In the genomic region with DNA sequence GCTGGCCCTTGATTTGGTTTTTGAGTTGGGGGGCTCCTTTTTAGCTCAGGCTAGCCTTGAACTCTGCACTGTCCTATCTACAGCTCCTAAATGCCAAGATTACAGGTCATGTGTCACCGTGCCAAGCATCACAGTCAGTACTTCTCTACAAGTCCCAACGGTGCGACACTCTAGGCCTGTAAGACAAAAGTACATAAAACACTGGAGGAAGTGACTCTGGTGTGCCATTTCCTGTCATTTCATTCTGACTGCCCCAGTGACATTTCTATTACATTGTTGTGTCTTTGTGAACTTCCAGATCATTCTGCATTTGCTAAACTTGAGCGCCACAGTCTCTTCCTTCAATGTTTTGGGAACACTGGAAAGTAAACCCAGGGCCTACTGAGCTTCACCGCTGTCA, we compare ENCODE assay signal across 15 mouse cellular contexts. TPM values are rescaled to one million over a fixed set of nuclear protein-coding genes. Genes with fewer than 3 reads are reported as not detected.
DNase-seq lines count a peak whose midpoint lies in the region; ATAC-seq and TF ChIP-seq lines count a peak whose summit lies in the region.
"Had no signal": no experiment of that assay in that cellular context is flagged by ENCODE, and none has a peak within 500 bp of the region (broad histone marks: within the 10 kb centered on the region; RNA-seq: fewer than 3 reads in every experiment).

No protein-coding gene starts in this region.

- H3K4me1 ChIP-seq in lung, postnatal 0 days (ENCODE audit: insufficient read depth, low read depth, low read length): no peaks in the 10 kb centered on the region; the same call in 1 of the 2 replicates

- peak; percentile 19 for DNase-seq in lung, postnatal 0 days (ENCODE audit: low spot score)
- no peak for DNase-seq in lung, postnatal 14 days
- peak; percentile 67 for DNase-seq in CD4-positive, CD25-positive, alpha-beta regulatory T cell, adult 2 months (ENCODE audit: low read depth, low spot score)
- peak; percentile 73 for DNase-seq in induced T-regulatory cell, adult 2 months (ENCODE audit: low read depth)
- peak; percentile 53 for DNase-seq in thymus, postnatal 14 days
- DNase-seq in layer of hippocampus, adult 11-12 months (ENCODE audit: low spot score): no peak
- DNase-seq in adrenal gland, postnatal 36 days: no peak
- DNase-seq: cerebellum, adult 9-11 months; gastrocnemius, postnatal 10 days; kidney, adult 11 months; lung, adult 2 months had no signal

- no peak overlapping the region for H3K27ac ChIP-seq in lung, postnatal 0 days (ENCODE audit: low read length)
- H3K27ac ChIP-seq: forebrain, embryonic 10.5 days; heart, embryonic 10.5 days; midbrain, embryonic 13.5 days had no signal

- H3K9ac ChIP-seq in lung, postnatal 0 days (replicated peaks; ENCODE audit: low read depth): no peak overlapping the region
- H3K9ac ChIP-seq: hindbrain, embryonic 14.5 days; midbrain, embryonic 13.5 days had no signal

- H3K4me2 ChIP-seq in lung, postnatal 0 days (replicated peaks; ENCODE audit: low read depth, low read length): no peak overlapping the region
- H3K4me2 ChIP-seq: hindbrain, embryonic 14.5 days; midbrain, embryonic 13.5 days had no signal

- TF ChIP-seq EP300 in lung, postnatal 0 days (IDR thresholded peaks at IDR 0.05): no peak

- peaks cover 4% of the 10 kb centered on the region; the same call in 1 of the 2 replicates for H3K27me3 ChIP-seq in lung, postnatal 0 days (replicated peaks; ENCODE audit: insufficient read depth, low read length)

- H3K4me3 ChIP-seq in lung, postnatal 0 days (ENCODE audit: low read depth, low read length): no peak overlapping the region
- H3K4me3 ChIP-seq: forebrain, embryonic 10.5 days; heart, embryonic 10.5 days; midbrain, embryonic 13.5 days had no signal

- H3K36me3 ChIP-seq in lung, postnatal 0 days (ENCODE audit: insufficient read depth, low read length): no peaks in the 10 kb centered on the region
- H3K36me3 ChIP-seq: forebrain, embryonic 10.5 days; heart, embryonic 10.5 days; midbrain, embryonic 13.5 days had no signal

- WGBS in lung, postnatal 0 days: 67% methylated on average over 5 of the region's 5 CpGs

- no peak for TF ChIP-seq CTCF in lung, postnatal 0 days (IDR thresholded peaks at IDR 0.05)

- no peak for ATAC-seq in lung, postnatal 0 days
- ATAC-seq: midbrain, embryonic 13.5 days had no signal

- no peaks in the 10 kb centered on the region for H3K9me3 ChIP-seq in lung, postnatal 0 days (ENCODE audit: low read length)
- H3K9me3 ChIP-seq: forebrain, embryonic 10.5 days; heart, embryonic 10.5 days; midbrain, embryonic 13.5 days had no signal

RNA-seq across cellular contexts. Expression of gene Rftn1, which starts 4.9 kb away (rescaled TPM):
- polyA plus RNA-seq in lung, postnatal 0 days (2015; fragmentation: Nextera tagmentation; extraction: Ambion mirVana): 16.9 and 18.2 TPM in 2 replicates
- 1 to 10 TPM; 7.3 to 9.9 TPM for total RNA-seq in adrenal gland, postnatal 36 days (2021)

Comparison
In these comparisons a context has a peak if more than half of its experiments do, and no peak if none do; other contexts are left out.
1. DNase-seq: peak in lung, postnatal 0 days (single experiment), CD4-positive, CD25-positive, alpha-beta regulatory T cell, adult 2 months (single experiment), induced T-regulatory cell, adult 2 months (single experiment) and thymus, postnatal 14 days (single experiment); none in lung, postnatal 14 days (single experiment), layer of hippocampus, adult 11-12 months (single experiment) and adrenal gland, postnatal 36 days (0 of 2).